Mouse (Mus musculus) lung, postnatal 0 days (tissue): ENCODE results near the gene Dync1i1. TPM values are rescaled to one million over a fixed set of nuclear protein-coding genes. Genes with fewer than 3 reads are reported as not detected.
"Not testable (repeated sequence)": the region's sequence is repeated elsewhere in the genome, so short reads cannot be mapped to it uniquely, and the experiment has no call there.

Experiments
- ATAC-seq: fragments of 200-750 bp; cut with Nextera tagmentation; 2 replicates; pipeline ENCODE4 v1.8.0; 2017; ENCODE audit warnings: moderate library complexity
- DNase-seq: peaks from one replicate; pipeline ENCODE4 v3.0.0-alpha.2; 2016; ENCODE audit warnings: low spot score
- H3K27ac ChIP-seq: fragments of 300-500 bp; sonication (generic); 2 replicates; pipeline ENCODE4 v1.5.1; 2014; ENCODE audit warnings: antibody characterized with exemption, mild to moderate bottlenecking, low read length, mixed read lengths
- H3K27me3 ChIP-seq: fragments of 300-500 bp; sonication (generic); replicated peaks from 2 replicates; pipeline ENCODE4 v1.6.1; 2014; ENCODE audit warnings: low read length, mixed read lengths; ENCODE audit not compliant: insufficient read depth
- H3K36me3 ChIP-seq: fragments of 300-500 bp; sonication (generic); 2 replicates; pipeline ENCODE4 v1.6.1; 2014; ENCODE audit warnings: low read length, mixed read lengths; ENCODE audit not compliant: insufficient read depth
- H3K4me1 ChIP-seq: fragments of 300-500 bp; sonication (generic); 2 replicates; pipeline ENCODE4 v1.6.1; 2014; ENCODE audit warnings: antibody characterized with exemption, low read depth, low read length, mixed read lengths; ENCODE audit not compliant: insufficient read depth
- H3K4me2 ChIP-seq: fragments of 300-500 bp; sonication (generic); replicated peaks from 2 replicates; pipeline ENCODE4 v1.6.1; 2014; ENCODE audit warnings: low read depth, mild to moderate bottlenecking, low read length, moderate library complexity, mixed read lengths
- H3K4me3 ChIP-seq: fragments of 300-500 bp; sonication (generic); 2 replicates; pipeline ENCODE4 v1.5.1; 2014; ENCODE audit warnings: low read depth, low read length
- H3K9ac ChIP-seq: fragments of 300-500 bp; sonication (generic); replicated peaks from 2 replicates; pipeline ENCODE4 v1.6.1; 2014; ENCODE audit warnings: low read depth, mild to moderate bottlenecking
- H3K9me3 ChIP-seq: fragments of 300-500 bp; sonication (generic); 2 replicates; pipeline ENCODE4 v1.6.1; 2016; ENCODE audit warnings: low read length, mixed read lengths
- CTCF ChIP-seq: IDR thresholded peaks from 2 replicates; pipeline ENCODE4 v1.5.1; 2016; ENCODE audit warnings: antibody characterized with exemption, mild to moderate bottlenecking
- EP300 ChIP-seq: IDR thresholded peaks from 2 replicates; pipeline ENCODE4 v1.6.1; 2016; ENCODE audit warnings: antibody characterized with exemption, mild to moderate bottlenecking, control low read depth
- WGBS: fragments of 180-500 bp; shearing (Covaris S2); extraction: QIAGEN DNeasy Blood & Tissue Kit; methylation state at CpG from one replicate; pipeline ENCODE4 v1.1.7; 2014; 5-methylcytosine and 5-hydroxymethylcytosine counted together
- polyA plus RNA-seq: library from polyadenylated mRNA; unstranded; fragments of >200 nt; fragmentation: Nextera tagmentation; extraction: Ambion mirVana; gene quantifications from 2 replicates; pipeline ENCODE4 v1.2.1, GENCODE M21; 2015

Gene Dync1i1
- polyA plus RNA-seq, 1 experiment from 2014 or later = 0.82 TPM

GRCm38 (mm10) chr6:5715101-5715618 lies 10.3 kb upstream of the Dync1i1 start:
- no peak overlapping the region for H3K9ac ChIP-seq
- DNase-seq (no peak), ATAC-seq (no peak)
- no peak overlapping the region for H3K27ac ChIP-seq
- no peaks in the 10 kb centered on the region for H3K4me1 ChIP-seq
- H3K9me3 ChIP-seq = no peaks in the 10 kb centered on the region
- H3K4me3 ChIP-seq = no peak overlapping the region
- WGBS = 61% methylated on average over 3 of the region's 3 CpGs
- TF ChIP-seq EP300 (no peak), CTCF (no peak)
- no peaks in the 10 kb centered on the region for H3K36me3 ChIP-seq
- no peaks in the 10 kb centered on the region for H3K27me3 ChIP-seq
- no peak overlapping the region for H3K4me2 ChIP-seq

GRCm38 (mm10) chr6:5718955-5719354 lies 6.5 kb upstream of the Dync1i1 start:
- ATAC-seq (no peak), DNase-seq (no peak)
- Histone ChIP-seq H3K4me3 (no peak overlapping the region), H3K9me3 (no peaks in the 10 kb centered on the region), H3K27me3 (no peaks in the 10 kb centered on the region), H3K27ac (no peak overlapping the region), H3K4me1 (no peaks in the 10 kb centered on the region), H3K9ac (no peak overlapping the region), H3K4me2 (no peak overlapping the region), H3K36me3 (no peaks in the 10 kb centered on the region)
- TF ChIP-seq CTCF (no peak), EP300 (no peak)
- WGBS = 56% methylated on average over 2 of the region's 2 CpGs

DNA sequence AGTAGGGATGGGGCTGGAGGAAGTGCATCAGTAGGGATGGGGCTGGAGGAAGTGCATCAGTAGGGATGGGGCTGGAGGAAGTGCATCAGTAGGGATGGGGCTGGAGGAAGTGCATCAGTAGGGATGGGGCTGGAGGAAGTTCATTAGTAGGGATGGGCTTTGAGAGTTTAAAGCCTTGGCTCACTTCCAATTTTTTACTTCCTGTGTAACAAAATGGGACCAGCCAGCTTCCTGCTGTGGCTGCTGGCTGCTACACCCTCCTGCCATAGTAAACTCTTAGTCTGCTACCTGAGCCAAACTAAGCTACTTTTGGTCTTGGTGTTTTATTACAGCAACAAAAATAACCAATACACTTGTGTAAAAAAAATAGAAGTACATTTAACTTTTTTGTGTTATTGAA lies 4.7 kb upstream of the Dync1i1 start:
- H3K27me3 ChIP-seq, H3K9ac ChIP-seq: not testable (repeated sequence)

DNA sequence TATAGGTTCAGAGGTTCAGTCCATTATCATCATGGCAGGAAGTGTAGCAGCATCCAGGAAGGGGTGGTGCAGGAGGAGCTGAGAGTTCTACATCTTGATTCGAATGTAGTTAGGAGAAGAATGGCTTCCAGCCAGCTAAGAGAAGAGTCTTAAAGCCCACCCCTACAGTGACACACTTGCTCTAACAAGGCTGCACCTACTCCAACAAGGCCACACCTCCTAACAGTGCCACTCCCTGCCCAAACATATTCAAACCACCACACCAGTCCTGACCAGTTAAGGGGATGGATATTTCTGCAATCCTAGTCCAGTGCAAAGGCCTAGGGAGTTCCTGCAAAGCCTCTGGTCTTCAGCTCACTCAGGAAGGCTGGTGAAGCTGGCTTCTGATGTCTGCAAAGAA lies 1.5 kb upstream of the Dync1i1 start:
- H3K9me3 ChIP-seq = no peaks in the 10 kb centered on the region
- no peak for TF ChIP-seq CTCF
- no peak for TF ChIP-seq EP300
- WGBS = 71% methylated on average over 1 of the region's 1 CpGs
- DNase-seq (no peak), ATAC-seq (no peak)
- no peak overlapping the region for H3K9ac ChIP-seq
- H3K36me3 ChIP-seq = no peaks in the 10 kb centered on the region
- no peak overlapping the region for H3K4me2 ChIP-seq
- no peaks in the 10 kb centered on the region for H3K4me1 ChIP-seq
- H3K27ac ChIP-seq = no peak overlapping the region
- H3K4me3 ChIP-seq = no peak overlapping the region
- no peaks in the 10 kb centered on the region for H3K27me3 ChIP-seq

More for the DNA sequence above, 4.7 kb upstream of the Dync1i1 start:
- H3K9me3 ChIP-seq, H3K4me3 ChIP-seq, H3K4me1 ChIP-seq, H3K27ac ChIP-seq, H3K4me2 ChIP-seq, H3K36me3 ChIP-seq, ATAC-seq: not testable (repeated sequence)
- peak; percentile 14 for DNase-seq

GRCm38 (mm10) chr6:5726237-5726670 lies 815 bp downstream of the Dync1i1 start:
- peak overlapping the region; percentile 61 for H3K4me2 ChIP-seq
- no peak overlapping the region for H3K27ac ChIP-seq
- DNase-seq (no peak), ATAC-seq (no peak)
- no peak overlapping the region for H3K4me3 ChIP-seq
- WGBS = 4% methylated on average over 10 of the region's 10 CpGs
- no peak overlapping the region for H3K9ac ChIP-seq
- H3K36me3 ChIP-seq = no peaks in the 10 kb centered on the region
- no peaks in the 10 kb centered on the region for H3K27me3 ChIP-seq
- no peaks in the 10 kb centered on the region for H3K4me1 ChIP-seq
- TF ChIP-seq EP300 (no peak), CTCF (no peak)
- H3K9me3 ChIP-seq = no peaks in the 10 kb centered on the region

- H3K27me3 ChIP-seq = no peaks in the 10 kb centered on the region
- no peaks in the 10 kb centered on the region for H3K9me3 ChIP-seq
- ATAC-seq (no peak), DNase-seq (no peak)
- H3K4me1 ChIP-seq = no peaks in the 10 kb centered on the region
- H3K4me3 ChIP-seq = no peak overlapping the region
- 82% methylated on average over 3 of the region's 3 CpGs for WGBS
- TF ChIP-seq CTCF (no peak), EP300 (no peak)
- no peak overlapping the region for H3K9ac ChIP-seq
- no peak overlapping the region for H3K27ac ChIP-seq
- H3K4me2 ChIP-seq = no peak overlapping the region
- H3K36me3 ChIP-seq = no peaks in the 10 kb centered on the region
Observed at GRCm38 (mm10) chr6:5733217-5733616, 7.8 kb downstream of the Dync1i1 start.

- TF ChIP-seq EP300 = no peak
- no peak for TF ChIP-seq CTCF
- no peak for DNase-seq
- no peak for ATAC-seq
- no peak overlapping the region for H3K4me3 ChIP-seq
- no peak overlapping the region for H3K27ac ChIP-seq
- no peaks in the 10 kb centered on the region for H3K9me3 ChIP-seq
- H3K27me3 ChIP-seq = no peaks in the 10 kb centered on the region
- no peaks in the 10 kb centered on the region for H3K4me1 ChIP-seq
- no peaks in the 10 kb centered on the region for H3K36me3 ChIP-seq
- no peak overlapping the region for H3K9ac ChIP-seq
- H3K4me2 ChIP-seq = no peak overlapping the region
Observed at GRCm38 (mm10) chr6:5734398-5734797, 9.0 kb downstream of the Dync1i1 start.
